Mouse (Mus musculus): Measurements from ENCODE around the gene Cwc25. TPM values are rescaled to one million over a fixed set of nuclear protein-coding genes. Genes with fewer than 3 reads are reported as not detected.

The Cwc25 gene
- total RNA-seq, 1 experiment from 2014 or later = 23.3 TPM

- ATAC-seq (replicated peaks in 1 of 2; ENCODE audit: insufficient read depth in 1 of 2, low FRiP score in 2 of 2, low TSS enrichment in 1 of 2, low read depth in 1 of 2, poor library complexity in 2 of 2, severe bottlenecking in 2 of 2) = peak; percentile 92 to 95
Observed at GRCm38 (mm10) chr11:97781832-97782563, 15.6 kb upstream of the Cwc25 start, which contains the start of gene Rpl23. Gene Rpl23, minus strand, starts transcription at chr11:97782437.

- no peak for ATAC-seq (replicated peaks in 1 of 2; ENCODE audit: insufficient read depth in 1 of 2, low FRiP score in 2 of 2, low TSS enrichment in 1 of 2, low read depth in 1 of 2, poor library complexity in 2 of 2, severe bottlenecking in 2 of 2)
Observed at GRCm38 (mm10) chr11:97781478-97781831, 15.1 kb upstream of the Cwc25 start.

- ATAC-seq (replicated peaks in 1 of 2; ENCODE audit: insufficient read depth in 1 of 2, low FRiP score in 2 of 2, low TSS enrichment in 1 of 2, low read depth in 1 of 2, poor library complexity in 2 of 2, severe bottlenecking in 2 of 2) = no peak
Observed at GRCm38 (mm10) chr11:97779968-97780701, 13.8 kb upstream of the Cwc25 start.

GRCm38 (mm10) chr11:97778918-97779317 is 12.6 kb upstream of the Cwc25 start:
- no peak for ATAC-seq (replicated peaks in 1 of 2; ENCODE audit: insufficient read depth in 1 of 2, low FRiP score in 2 of 2, low TSS enrichment in 1 of 2, low read depth in 1 of 2, poor library complexity in 2 of 2, severe bottlenecking in 2 of 2)

GRCm38 (mm10) chr11:97777129-97777529 is 10.8 kb upstream of the Cwc25 start:
- no peak for ATAC-seq (replicated peaks in 1 of 2; ENCODE audit: insufficient read depth in 1 of 2, low FRiP score in 2 of 2, low TSS enrichment in 1 of 2, low read depth in 1 of 2, poor library complexity in 2 of 2, severe bottlenecking in 2 of 2)

GRCm38 (mm10) chr11:97776497-97777128 is 10.3 kb upstream of the Cwc25 start:
- ATAC-seq (replicated peaks in 1 of 2; ENCODE audit: insufficient read depth in 1 of 2, low FRiP score in 2 of 2, low TSS enrichment in 1 of 2, low read depth in 1 of 2, poor library complexity in 2 of 2, severe bottlenecking in 2 of 2) = no peak

- ATAC-seq (replicated peaks in 1 of 2; ENCODE audit: insufficient read depth in 1 of 2, low FRiP score in 2 of 2, low TSS enrichment in 1 of 2, low read depth in 1 of 2, poor library complexity in 2 of 2, severe bottlenecking in 2 of 2) = no peak
Observed at GRCm38 (mm10) chr11:97775808-97776496, 9.6 kb upstream of the Cwc25 start, which contains the start of gene 1700001P01Rik. Gene 1700001P01Rik, minus strand, starts transcription at chr11:97775918.

- ATAC-seq (replicated peaks in 1 of 2; ENCODE audit: insufficient read depth in 1 of 2, low FRiP score in 2 of 2, low TSS enrichment in 1 of 2, low read depth in 1 of 2, poor library complexity in 2 of 2, severe bottlenecking in 2 of 2) = no peak
Observed at GRCm38 (mm10) chr11:97775186-97775585, 8.8 kb upstream of the Cwc25 start.

- ATAC-seq (replicated peaks in 1 of 2; ENCODE audit: insufficient read depth in 1 of 2, low FRiP score in 2 of 2, low TSS enrichment in 1 of 2, low read depth in 1 of 2, poor library complexity in 2 of 2, severe bottlenecking in 2 of 2) = no peak
Observed at GRCm38 (mm10) chr11:97771410-97771809, 5.1 kb upstream of the Cwc25 start.

- ATAC-seq (replicated peaks in 1 of 2; ENCODE audit: insufficient read depth in 1 of 2, low FRiP score in 2 of 2, low TSS enrichment in 1 of 2, low read depth in 1 of 2, poor library complexity in 2 of 2, severe bottlenecking in 2 of 2) = no peak
Observed at GRCm38 (mm10) chr11:97769704-97770103, 3.3 kb upstream of the Cwc25 start.

- ATAC-seq (replicated peaks in 1 of 2; ENCODE audit: insufficient read depth in 1 of 2, low FRiP score in 2 of 2, low TSS enrichment in 1 of 2, low read depth in 1 of 2, poor library complexity in 2 of 2, severe bottlenecking in 2 of 2) = no peak
Observed at GRCm38 (mm10) chr11:97761638-97762037, 4.7 kb downstream of the Cwc25 start.

- ATAC-seq (replicated peaks in 1 of 2; ENCODE audit: insufficient read depth in 1 of 2, low FRiP score in 2 of 2, low TSS enrichment in 1 of 2, low read depth in 1 of 2, poor library complexity in 2 of 2, severe bottlenecking in 2 of 2) = no peak
Observed at GRCm38 (mm10) chr11:97758942-97759341, 7.4 kb downstream of the Cwc25 start.

- ATAC-seq (replicated peaks in 1 of 2; ENCODE audit: insufficient read depth in 1 of 2, low FRiP score in 2 of 2, low TSS enrichment in 1 of 2, low read depth in 1 of 2, poor library complexity in 2 of 2, severe bottlenecking in 2 of 2) = no peak
Observed at GRCm38 (mm10) chr11:97758125-97758524, 8.2 kb downstream of the Cwc25 start.

- ATAC-seq (replicated peaks in 1 of 2; ENCODE audit: insufficient read depth in 1 of 2, low FRiP score in 2 of 2, low TSS enrichment in 1 of 2, low read depth in 1 of 2, poor library complexity in 2 of 2, severe bottlenecking in 2 of 2) = no peak
Observed at GRCm38 (mm10) chr11:97753277-97753676, 13.1 kb downstream of the Cwc25 start.

GRCm38 (mm10) chr11:97748496-97748895 is 17.9 kb downstream of the Cwc25 start:
- ATAC-seq (replicated peaks in 1 of 2; ENCODE audit: insufficient read depth in 1 of 2, low FRiP score in 2 of 2, low TSS enrichment in 1 of 2, low read depth in 1 of 2, poor library complexity in 2 of 2, severe bottlenecking in 2 of 2) = no peak

GRCm38 (mm10) chr11:97747773-97748172 is 18.6 kb downstream of the Cwc25 start:
- no peak for ATAC-seq (replicated peaks in 1 of 2; ENCODE audit: insufficient read depth in 1 of 2, low FRiP score in 2 of 2, low TSS enrichment in 1 of 2, low read depth in 1 of 2, poor library complexity in 2 of 2, severe bottlenecking in 2 of 2)

GRCm38 (mm10) chr11:97745331-97745721 is 21.0 kb downstream of the Cwc25 start:
- ATAC-seq (replicated peaks in 1 of 2; ENCODE audit: insufficient read depth in 1 of 2, low FRiP score in 2 of 2, low TSS enrichment in 1 of 2, low read depth in 1 of 2, poor library complexity in 2 of 2, severe bottlenecking in 2 of 2) = no peak

Data from hematopoietic stem cell, adult 5-6 weeks (primary cell).